Mouse (Mus musculus): ENCODE results near the gene Prr5l. TPM values are rescaled to one million over a fixed set of nuclear protein-coding genes. Genes with fewer than 3 reads are reported as not detected.

Gene Prr5l
- polyA plus RNA-seq, 1 experiment from 2014 or later: 3.8 TPM

- ChIA-PET CTCF (interaction anchor here (1.1 to 1.3 kb wide), 2 partner anchors 21 to 174 kb away, joined by 3 read pairs; no protein-coding TSS in a partner anchor), POLR2A (interaction anchor here (0.8 kb wide), 1 partner anchor 115 kb away, joined by 3 read pairs; no protein-coding TSS in a partner anchor)
- no peak for TF ChIP-seq CTCF (IDR thresholded peaks at IDR 0.05)
- ATAC-seq: no peak
- H3K27me3 ChIP-seq: no peaks in the 10 kb centered on the region
- in situ Hi-C loops (cut with MboI; ENCODE audit: low pct_unique_long_range_greater_than_20kb): no loop called here
- DNase-seq (ENCODE audit: low read depth, low spot score): no peak
These were observed 1.5 kb upstream of the Prr5l start for GRCm38 (mm10) chr2:101884286-101884685.

- in situ Hi-C loops (cut with MboI; ENCODE audit: low pct_unique_long_range_greater_than_20kb): no loop called here
- DNase-seq (ENCODE audit: low read depth, low spot score) (no peak), ATAC-seq (no peak)
- ChIA-PET CTCF (no interaction called here), POLR2A (no interaction called here)
- H3K27me3 ChIP-seq: no peaks in the 10 kb centered on the region
- TF ChIP-seq CTCF (IDR thresholded peaks at IDR 0.05): no peak
These were observed 1.2 kb downstream of the Prr5l start for GRCm38 (mm10) chr2:101881471-101882162.

- peak; percentile 64 for TF ChIP-seq CTCF (IDR thresholded peaks at IDR 0.05)
- DNase-seq (ENCODE audit: low read depth, low spot score) (no peak), ATAC-seq (peak; percentile 35)
- ChIA-PET CTCF (interaction anchor here (0.8 to 3.6 kb wide), 13 partner anchors 9 to 173 kb away, joined by 3 to 19 read pairs (median 4); no protein-coding TSS in a partner anchor), POLR2A (no interaction called here)
- in situ Hi-C loops (cut with MboI; ENCODE audit: low pct_unique_long_range_greater_than_20kb): loop anchor here (5.0 kb wide), 1 partner anchor 164 kb away; no protein-coding TSS in a partner anchor
- no peaks in the 10 kb centered on the region for H3K27me3 ChIP-seq
These were observed 11.6 kb downstream of the Prr5l start for GRCm38 (mm10) chr2:101871179-101871578.

GRCm38 (mm10) chr2:101868683-101869082 lies 14.1 kb downstream of the Prr5l start:
- POLR2A ChIA-PET: no interaction called here
- H3K27me3 ChIP-seq: no peaks in the 10 kb centered on the region
- in situ Hi-C loops (cut with MboI; ENCODE audit: low pct_unique_long_range_greater_than_20kb): no loop called here

GRCm38 (mm10) chr2:101862219-101863123 lies 20.4 kb downstream of the Prr5l start:
- in situ Hi-C loops (cut with MboI; ENCODE audit: low pct_unique_long_range_greater_than_20kb): no loop called here
- TF ChIP-seq CTCF (IDR thresholded peaks at IDR 0.05): no peak
- ATAC-seq (peak; percentile 85), DNase-seq (ENCODE audit: low read depth, low spot score) (peak; percentile 75)
- H3K27me3 ChIP-seq: no peaks in the 10 kb centered on the region
- ChIA-PET CTCF (interaction anchor here (1.2 to 3.4 kb wide), 7 partner anchors 10 to 71 kb away, joined by 3 to 13 read pairs (median 5); no protein-coding TSS in a partner anchor), POLR2A (no interaction called here)

More at GRCm38 (mm10) chr2:101868683-101869082, 14.1 kb downstream of the Prr5l start:
- TF ChIP-seq CTCF (IDR thresholded peaks at IDR 0.05): no peak
- ATAC-seq (no peak), DNase-seq (ENCODE audit: low read depth, low spot score) (no peak)
- CTCF ChIA-PET: interaction anchor here (3.6 kb wide), 1 partner anchor 163 kb away, joined by 19 read pairs; no protein-coding TSS in a partner anchor

- TF ChIP-seq CTCF (IDR thresholded peaks at IDR 0.05): no peak
- no peaks in the 10 kb centered on the region for H3K27me3 ChIP-seq
- POLR2A ChIA-PET: no interaction called here
- CTCF ChIA-PET: interaction anchor here (0.8 to 3.4 kb wide), 8 partner anchors 8 to 70 kb away, joined by 3 to 13 read pairs (median 4); no protein-coding TSS in a partner anchor
- DNase-seq (ENCODE audit: low read depth, low spot score) (no peak), ATAC-seq (no peak)
- in situ Hi-C loops (cut with MboI; ENCODE audit: low pct_unique_long_range_greater_than_20kb): no loop called here
These were observed 21.8 kb downstream of the Prr5l start for GRCm38 (mm10) chr2:101860920-101861485.

- TF ChIP-seq CTCF (IDR thresholded peaks at IDR 0.05): no peak
- no peaks in the 10 kb centered on the region for H3K27me3 ChIP-seq
- ATAC-seq (no peak), DNase-seq (ENCODE audit: low read depth, low spot score) (no peak)
- in situ Hi-C loops (cut with MboI; ENCODE audit: low pct_unique_long_range_greater_than_20kb): loop anchor here (5.0 kb wide), 1 partner anchor 59 kb away; no protein-coding TSS in a partner anchor
- ChIA-PET CTCF (no interaction called here), POLR2A (no interaction called here)
These were observed 26.7 kb downstream of the Prr5l start for GRCm38 (mm10) chr2:101856174-101856573.

GRCm38 (mm10) chr2:101854792-101855191 lies 28.0 kb downstream of the Prr5l start:
- in situ Hi-C loops (cut with MboI; ENCODE audit: low pct_unique_long_range_greater_than_20kb): loop anchor here (5.0 kb wide), 1 partner anchor 57 kb away; no protein-coding TSS in a partner anchor
- no peak for TF ChIP-seq CTCF (IDR thresholded peaks at IDR 0.05)

GRCm38 (mm10) chr2:101842756-101843155 lies 40.1 kb downstream of the Prr5l start:
- TF ChIP-seq CTCF (IDR thresholded peaks at IDR 0.05): no peak
- DNase-seq (ENCODE audit: low read depth, low spot score) (peak; percentile 50), ATAC-seq (peak; percentile 35)
- ChIA-PET CTCF (interaction anchor here (2.5 kb wide), 1 partner anchor 11 kb away, joined by 6 read pairs; no protein-coding TSS in a partner anchor), POLR2A (no interaction called here)
- in situ Hi-C loops (cut with MboI; ENCODE audit: low pct_unique_long_range_greater_than_20kb): no loop called here
- H3K27me3 ChIP-seq: no peaks in the 10 kb centered on the region

More at GRCm38 (mm10) chr2:101854792-101855191, 28.0 kb downstream of the Prr5l start:
- CTCF ChIA-PET: interaction anchor here (1.1 to 2.0 kb wide), 2 partner anchors 11 kb away, joined by 3 to 6 read pairs; no protein-coding TSS in a partner anchor
- POLR2A ChIA-PET: no interaction called here
- no peaks in the 10 kb centered on the region for H3K27me3 ChIP-seq
- DNase-seq (ENCODE audit: low read depth, low spot score): no peak
- no peak for ATAC-seq
